Mouse (Mus musculus): ENCODE measurements at regions not wholly inside any gene's neighbourhood (a gene's known extent, or its start where the extent isn't known, plus 50 kb on each side); places are given as distances from the start of the nearest gene placed in this dataset.

DNA sequence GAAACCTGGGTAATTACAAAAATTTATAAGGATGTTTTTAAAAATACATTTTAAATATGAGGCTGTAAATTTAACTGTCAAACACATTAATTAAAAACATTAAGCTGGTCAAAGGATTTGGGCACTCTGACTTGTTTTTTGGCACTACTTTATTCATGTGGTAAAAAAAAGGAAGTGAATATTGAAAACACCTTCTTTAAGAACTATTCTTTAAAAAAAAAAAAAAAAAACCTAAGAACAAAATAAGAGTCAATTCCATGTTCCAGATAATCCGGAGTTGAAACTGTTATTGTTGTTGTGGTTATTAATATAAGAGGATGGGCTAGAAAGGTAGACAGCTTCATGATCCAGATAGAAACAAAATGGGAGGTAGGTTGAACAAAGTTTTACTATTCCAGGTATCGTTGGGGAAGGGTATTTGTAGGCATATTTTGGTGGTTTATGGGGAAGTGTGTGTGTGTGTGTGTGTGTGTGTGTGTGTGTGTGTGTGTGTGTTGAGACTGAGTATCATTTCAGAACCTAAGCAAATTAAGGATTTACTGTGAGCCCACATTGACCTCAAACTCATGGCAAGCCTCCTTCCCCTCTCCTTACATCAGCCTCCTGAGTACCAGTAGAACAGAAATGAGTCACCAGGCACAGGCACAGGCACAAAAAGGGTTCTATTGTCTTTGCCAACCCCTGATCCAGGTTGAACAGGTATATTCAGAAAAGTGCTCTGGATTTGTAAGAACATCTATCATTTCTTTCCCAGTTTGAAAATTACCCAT, 85.2 kb upstream of the Hapln1 start:
- H3K4me1 ChIP-seq (replicated peaks; ENCODE audit: control insufficient read depth, insufficient read depth, low read length) = no peaks in the 10 kb centered on the region
- H3K27me3 ChIP-seq (replicated peaks; ENCODE audit: control insufficient read depth, insufficient read depth, low read length) = no peaks in the 10 kb centered on the region
- no peaks in the 10 kb centered on the region for H3K36me3 ChIP-seq (ENCODE audit: control insufficient read depth, insufficient read depth, low read length)
- H3K9ac ChIP-seq (ENCODE audit: low read depth, low read length) = no peak overlapping the region
- no peak for DNase-seq (ENCODE audit: low spot score)
- H3K4me2 ChIP-seq = no peak overlapping the region
- no peak overlapping the region for H3K4me3 ChIP-seq (ENCODE audit: low read depth, low read length)
- WGBS = 70% methylated on average over 2 of the region's 2 CpGs
- no peak for ATAC-seq (replicated peaks; ENCODE audit: low FRiP score)
- no peak overlapping the region for H3K27ac ChIP-seq (ENCODE audit: low read depth, low read length)
- H3K9me3 ChIP-seq (ENCODE audit: control insufficient read depth, low read length) = no peaks in the 10 kb centered on the region

- Histone ChIP-seq H3K27me3 (replicated peaks; ENCODE audit: control insufficient read depth, insufficient read depth, low read length) (no peaks in the 10 kb centered on the region), H3K9ac (ENCODE audit: low read depth, low read length) (no peak overlapping the region), H3K4me3 (ENCODE audit: low read depth, low read length) (no peak overlapping the region), H3K9me3 (ENCODE audit: control insufficient read depth, low read length) (no peaks in the 10 kb centered on the region), H3K4me1 (replicated peaks; ENCODE audit: control insufficient read depth, insufficient read depth, low read length) (no peaks in the 10 kb centered on the region), H3K36me3 (ENCODE audit: control insufficient read depth, insufficient read depth, low read length) (no peaks in the 10 kb centered on the region), H3K27ac (ENCODE audit: low read depth, low read length) (no peak overlapping the region), H3K4me2 (no peak overlapping the region)
- ATAC-seq (replicated peaks; ENCODE audit: low FRiP score) = no peak
- 86% methylated on average over 4 of the region's 4 CpGs for WGBS
- DNase-seq (ENCODE audit: low spot score) = no peak
Observed at GRCm38 (mm10) chr13:89463746-89464145, 75.8 kb upstream of the Hapln1 start.
